Mouse (Mus musculus) liver, embryonic 15.5 days (tissue): Measurements from ENCODE around the gene Aloxe3. TPM values are rescaled to one million over a fixed set of nuclear protein-coding genes. Genes with fewer than 3 reads are reported as not detected.

Experiments used
- ATAC-seq: fragments of 200-750 bp; cut with Nextera tagmentation; 2 replicates; pipeline ENCODE4 v1.8.0; 2017; ENCODE audit warnings: moderate number of reproducible peaks, mild to moderate bottlenecking, moderate library complexity; ENCODE audit not compliant: insufficient read depth
- H3K27ac ChIP-seq: fragments of 300-500 bp; sonication (generic); replicated peaks from 2 replicates; pipeline ENCODE4 v1.5.1; 2015; ENCODE audit warnings: mild to moderate bottlenecking, inconsistent platforms
- H3K27me3 ChIP-seq: fragments of 300-500 bp; sonication (generic); 2 replicates; pipeline ENCODE4 v1.6.1; 2015; ENCODE audit warnings: mild to moderate bottlenecking, inconsistent platforms
- H3K36me3 ChIP-seq: fragments of 300-500 bp; sonication (generic); replicated peaks from 2 replicates; pipeline ENCODE4 v1.6.1; 2015; ENCODE audit warnings: moderate library complexity, mild to moderate bottlenecking, inconsistent platforms
- H3K4me1 ChIP-seq: fragments of 300-500 bp; sonication (generic); replicated peaks from 2 replicates; pipeline ENCODE4 v1.6.1; 2015; ENCODE audit warnings: inconsistent platforms
- H3K4me2 ChIP-seq: fragments of 300-500 bp; sonication (generic); 2 replicates; pipeline ENCODE4 v1.6.1; 2015; ENCODE audit warnings: moderate library complexity, mild to moderate bottlenecking, inconsistent platforms
- H3K4me3 ChIP-seq: fragments of 300-500 bp; sonication (generic); replicated peaks from 2 replicates; pipeline ENCODE4 v1.5.1; 2015; ENCODE audit warnings: mild to moderate bottlenecking, inconsistent platforms
- H3K9ac ChIP-seq: fragments of 300-500 bp; sonication (generic); 2 replicates; pipeline ENCODE4 v1.6.1; 2015; ENCODE audit warnings: moderate library complexity, mild to moderate bottlenecking, inconsistent platforms
- H3K9me3 ChIP-seq: fragments of 300-500 bp; sonication (generic); replicated peaks from 2 replicates; pipeline ENCODE4 v1.6.1; 2016; ENCODE audit warnings: inconsistent platforms
- WGBS: fragments of 180-500 bp; shearing (Covaris S2); methylation state at CpG from one replicate; pipeline ENCODE4 v1.1.7; 2015; ENCODE audit warnings: mixed read lengths; ENCODE audit not compliant: insufficient replicate concordance; 5-methylcytosine and 5-hydroxymethylcytosine counted together
- polyA plus RNA-seq: library from polyadenylated mRNA; unstranded; fragments of >200 nt; fragmentation: Nextera tagmentation; extraction: Ambion mirVana; gene quantifications from 2 replicates; pipeline ENCODE4 v1.2.1, GENCODE M21; 2015

Gene Aloxe3
- 0.13 TPM in 1 of 2 replicates, not detected in the other for polyA plus RNA-seq

DNA sequence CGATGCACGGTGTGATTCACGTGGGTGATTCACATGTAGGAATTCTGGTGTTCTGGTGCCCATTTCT is at the start of gene Aloxe3:
Gene Aloxe3 (plus strand): TSS at position 45 of the 67 bp plus-strand sequence.
- WGBS: 5% methylated on average over 3 of the region's 3 CpGs
- peak within 1 kb of the TSS; percentile 66 for H3K27ac ChIP-seq
- H3K27me3 ChIP-seq: peaks cover 63% of the 10 kb centered on the region

DNA sequence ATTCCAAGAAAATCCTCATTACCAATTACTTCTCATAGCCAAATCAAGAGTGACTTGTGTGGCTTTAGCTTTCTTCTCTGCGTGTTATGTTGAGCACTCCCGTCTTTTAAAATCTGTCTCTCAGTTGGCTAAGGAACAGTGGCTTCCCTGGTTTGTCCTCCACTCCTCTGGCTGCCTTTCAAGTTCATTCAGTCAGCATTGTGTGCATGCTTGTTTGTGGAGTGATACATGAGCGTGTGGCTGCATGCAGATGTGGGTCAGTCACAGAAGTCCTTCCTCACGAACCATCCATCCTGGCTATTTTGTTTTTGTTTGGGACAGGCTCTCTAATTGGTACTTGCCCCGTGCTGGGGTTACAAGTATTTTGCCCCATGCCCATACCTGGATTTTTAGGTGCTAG is 49.1 kb upstream of the Aloxe3 start:
- H3K9me3 ChIP-seq: no peaks in the 10 kb centered on the region
- no peak for ATAC-seq
- H3K4me3 ChIP-seq: no peak overlapping the region
- peaks cover 42% of the 10 kb centered on the region for H3K4me1 ChIP-seq
- WGBS: 68% methylated on average over 5 of the region's 5 CpGs
- H3K27ac ChIP-seq: no peak overlapping the region
- H3K27me3 ChIP-seq: no peaks in the 10 kb centered on the region; the same call in 1 of the 2 replicates
- H3K36me3 ChIP-seq: no peaks in the 10 kb centered on the region
- no peak overlapping the region for H3K4me2 ChIP-seq
- H3K9ac ChIP-seq: no peak overlapping the region

More for the DNA sequence above, at the start of gene Aloxe3:
- peaks cover 53% of the 10 kb centered on the region for H3K4me1 ChIP-seq
- H3K4me2 ChIP-seq: peak within 1 kb of the TSS; percentile 93
- H3K9ac ChIP-seq: peak within 1 kb of the TSS; percentile 53
- H3K9me3 ChIP-seq: no peaks in the 10 kb centered on the region
- H3K36me3 ChIP-seq: no peaks in the 10 kb centered on the region
- no peak for ATAC-seq
- peak within 1 kb of the TSS; percentile 62 for H3K4me3 ChIP-seq

DNA sequence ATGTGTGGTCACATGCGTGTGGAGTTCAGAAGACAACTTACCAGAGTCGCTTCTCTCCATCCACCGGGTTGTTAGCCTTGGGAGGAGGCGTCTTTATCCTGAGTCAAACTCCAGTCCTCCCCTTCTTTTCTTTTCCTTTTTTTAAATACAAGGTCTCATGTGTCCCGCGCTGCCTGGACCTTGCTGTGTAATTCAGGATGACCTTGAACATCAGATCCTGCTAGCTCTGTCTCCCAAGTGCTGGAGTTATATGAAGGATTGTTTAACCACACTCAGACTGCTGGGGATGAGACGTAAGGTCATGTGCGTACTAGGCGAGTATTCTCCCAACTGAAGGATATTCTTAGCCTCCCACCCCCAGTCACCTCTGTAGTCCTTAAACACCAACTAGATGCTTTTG is 48.4 kb upstream of the Aloxe3 start:
- no peak overlapping the region for H3K27ac ChIP-seq
- H3K4me1 ChIP-seq: peaks cover 35% of the 10 kb centered on the region
- H3K36me3 ChIP-seq: no peaks in the 10 kb centered on the region
- H3K9ac ChIP-seq: no peak overlapping the region; the same call in 1 of the 2 replicates
- no peaks in the 10 kb centered on the region for H3K9me3 ChIP-seq
- ATAC-seq: no peak
- H3K4me3 ChIP-seq: no peak overlapping the region
- H3K27me3 ChIP-seq: no peaks in the 10 kb centered on the region; the same call in 1 of the 2 replicates
- 74% methylated on average over 9 of the region's 9 CpGs for WGBS
- H3K4me2 ChIP-seq: no peak overlapping the region

DNA sequence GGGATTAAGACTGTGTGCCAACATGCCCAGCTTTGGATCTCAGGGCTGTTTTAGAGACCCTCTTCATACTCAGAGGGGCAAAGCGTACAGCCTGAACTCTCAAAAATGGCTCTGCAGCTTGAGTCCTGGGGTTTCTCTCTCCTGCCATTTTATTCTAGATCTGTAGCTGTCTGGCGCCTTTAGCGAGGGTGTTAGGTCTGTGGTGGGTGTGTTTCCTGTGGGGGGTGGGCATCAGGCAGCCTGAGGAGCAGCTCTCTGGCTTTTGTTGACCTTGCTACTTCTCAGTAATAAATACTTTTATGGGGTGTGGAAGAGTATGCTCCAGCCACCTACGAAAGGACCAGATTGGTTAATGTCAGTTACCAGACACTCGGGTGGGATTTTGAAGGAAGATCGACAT is 47.7 kb upstream of the Aloxe3 start:
- H3K4me2 ChIP-seq: no peak overlapping the region
- no peak for ATAC-seq
- no peaks in the 10 kb centered on the region for H3K36me3 ChIP-seq
- peaks cover 29% of the 10 kb centered on the region for H3K4me1 ChIP-seq
- no peak overlapping the region for H3K4me3 ChIP-seq
- H3K9me3 ChIP-seq: no peaks in the 10 kb centered on the region
- H3K27me3 ChIP-seq: peaks cover 6% of the 10 kb centered on the region; the same call in 1 of the 2 replicates
- H3K27ac ChIP-seq: no peak overlapping the region
- 70% methylated on average over 6 of the region's 6 CpGs for WGBS
- H3K9ac ChIP-seq: no peak overlapping the region

DNA sequence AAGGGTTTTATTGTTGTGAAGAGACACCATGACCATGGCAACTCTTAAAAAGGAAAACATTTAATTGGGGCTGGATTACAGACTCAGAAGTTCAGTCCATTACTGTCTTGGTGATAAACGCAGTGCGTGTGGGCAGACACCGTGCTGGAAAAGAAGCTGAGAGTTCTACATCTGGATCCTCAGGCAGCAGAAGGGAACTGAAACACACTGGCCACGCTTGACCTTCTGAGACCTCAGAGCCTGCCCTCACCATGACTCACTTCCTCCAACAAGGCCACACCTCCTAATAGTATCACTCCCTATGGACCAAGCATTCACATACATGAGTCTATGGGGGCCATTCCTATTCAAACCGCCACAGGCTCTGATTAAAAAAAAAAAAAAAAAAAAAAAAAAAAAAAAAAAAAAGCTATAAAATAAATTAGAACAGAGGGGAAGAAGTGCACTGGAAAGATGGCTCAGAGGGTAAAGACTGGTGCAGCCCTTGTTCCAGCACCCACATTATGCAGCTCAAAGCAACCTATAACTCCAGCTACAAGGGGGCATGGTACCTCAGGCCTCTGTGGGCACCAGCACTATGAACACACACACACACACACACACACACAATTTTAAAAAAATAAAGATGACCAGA is 46.8 kb upstream of the Aloxe3 start:
- no peak overlapping the region for H3K4me3 ChIP-seq
- no peak overlapping the region for H3K27ac ChIP-seq
- H3K4me2 ChIP-seq: no peak overlapping the region
- H3K9me3 ChIP-seq: no peaks in the 10 kb centered on the region
- 45% methylated on average over 5 of the region's 5 CpGs for WGBS
- no peaks in the 10 kb centered on the region for H3K36me3 ChIP-seq
- H3K4me1 ChIP-seq: peaks cover 20% of the 10 kb centered on the region
- 0 out of 2 replicates have a peak, but pooled peaks have one; percentile 36 for ATAC-seq
- H3K27me3 ChIP-seq: peaks cover 6% of the 10 kb centered on the region; the same call in 1 of the 2 replicates
- no peak overlapping the region for H3K9ac ChIP-seq

DNA sequence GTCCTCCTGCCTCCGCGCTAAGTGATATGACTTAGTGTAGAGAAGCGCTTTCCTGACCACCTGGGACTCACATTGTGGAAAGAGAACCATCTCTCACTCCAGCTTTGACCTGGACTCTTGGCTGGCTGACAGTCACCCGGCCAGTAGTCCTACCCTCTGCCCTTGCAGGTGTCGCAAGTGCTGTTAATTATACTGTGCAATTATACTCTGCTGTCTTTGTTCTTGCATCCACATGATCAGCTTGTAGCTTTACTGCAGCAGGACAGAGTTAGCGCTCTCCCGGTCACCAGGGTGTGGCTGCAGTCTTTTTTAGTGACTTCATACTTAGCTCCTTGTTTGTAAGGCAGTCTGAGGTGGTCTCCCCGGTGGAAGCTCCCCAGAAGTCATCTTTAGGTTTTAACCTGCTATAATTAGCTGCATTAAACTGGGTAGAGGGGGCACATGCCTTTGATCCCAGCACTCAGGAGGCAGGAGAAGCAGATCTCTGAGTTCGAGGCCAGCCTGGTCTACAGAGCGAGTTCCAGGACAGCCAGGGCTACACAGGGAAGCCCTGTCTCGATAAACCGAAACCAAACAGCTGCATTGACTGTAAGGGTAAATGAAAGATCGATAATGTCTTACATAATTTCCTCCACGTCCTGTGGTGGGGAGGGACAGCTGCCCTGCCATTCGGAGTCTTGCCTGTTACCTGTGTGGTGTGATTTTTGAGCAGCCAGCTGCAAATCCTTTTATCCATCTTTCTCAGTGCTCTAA is 45.4 kb upstream of the Aloxe3 start:
- ATAC-seq: no peak
- WGBS: 68% methylated on average over 15 of the region's 15 CpGs
- H3K27ac ChIP-seq: no peak overlapping the region
- no peaks in the 10 kb centered on the region for H3K9me3 ChIP-seq
- H3K4me3 ChIP-seq: no peak overlapping the region
- peaks cover 6% of the 10 kb centered on the region; the same call in 1 of the 2 replicates for H3K27me3 ChIP-seq
- no peak overlapping the region for H3K4me2 ChIP-seq
- H3K9ac ChIP-seq: no peak overlapping the region
- H3K4me1 ChIP-seq: peaks cover 8% of the 10 kb centered on the region; the same call in 1 of the 2 replicates
- no peaks in the 10 kb centered on the region for H3K36me3 ChIP-seq

DNA sequence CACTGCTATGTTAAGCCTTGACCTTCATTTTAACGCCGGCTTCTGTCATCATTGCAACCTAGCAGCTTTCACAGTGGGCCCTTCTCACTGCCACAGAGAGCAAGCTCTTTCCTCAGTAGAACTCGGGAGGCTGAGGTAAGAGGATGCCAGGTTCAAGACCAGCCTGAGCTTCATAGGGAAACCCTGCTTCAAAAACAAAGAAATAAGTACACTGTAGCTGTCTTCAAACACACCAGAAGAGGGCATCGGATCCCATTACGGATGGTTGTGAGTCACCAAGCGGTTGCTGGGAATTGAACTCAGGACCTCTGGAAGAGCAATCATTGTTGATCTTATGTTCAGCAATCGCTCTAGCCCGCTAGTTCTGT is 44.9 kb upstream of the Aloxe3 start:
- ATAC-seq: no peak
- Histone ChIP-seq H3K4me1 (peaks cover 7% of the 10 kb centered on the region; the same call in 1 of the 2 replicates), H3K4me3 (no peak overlapping the region), H3K36me3 (no peaks in the 10 kb centered on the region), H3K4me2 (no peak overlapping the region), H3K27ac (no peak overlapping the region), H3K9me3 (no peaks in the 10 kb centered on the region), H3K27me3 (peaks cover 6% of the 10 kb centered on the region; the same call in 1 of the 2 replicates), H3K9ac (no peak overlapping the region)
- WGBS: 71% methylated on average over 8 of the region's 8 CpGs

DNA sequence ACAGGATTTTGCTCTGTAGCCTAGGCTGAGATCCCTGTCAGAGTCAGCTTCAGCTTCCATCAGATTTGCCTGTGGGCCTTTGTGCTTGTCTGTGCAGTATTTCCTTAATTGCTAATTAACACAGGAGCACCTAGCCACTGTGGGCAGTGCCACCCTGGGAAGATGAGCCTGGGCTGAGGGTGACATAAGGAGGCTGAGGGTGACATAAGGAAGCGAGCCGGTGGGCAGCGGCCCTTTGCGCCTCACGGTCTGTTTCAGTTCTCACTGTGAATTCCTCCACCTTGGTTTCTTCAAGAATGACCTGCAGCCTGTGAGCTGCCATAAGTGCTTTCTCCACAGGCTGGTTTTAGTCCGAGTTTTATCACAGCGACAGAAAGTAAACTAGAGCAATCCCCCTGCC is 44.1 kb upstream of the Aloxe3 start:
- Histone ChIP-seq H3K4me3 (no peak overlapping the region), H3K27ac (no peak overlapping the region), H3K9ac (no peak overlapping the region), H3K4me2 (no peak overlapping the region), H3K4me1 (peaks cover 6% of the 10 kb centered on the region; the same call in 1 of the 2 replicates), H3K36me3 (no peaks in the 10 kb centered on the region), H3K27me3 (peaks cover 6% of the 10 kb centered on the region; the same call in 1 of the 2 replicates), H3K9me3 (no peaks in the 10 kb centered on the region)
- 82% methylated on average over 7 of the region's 7 CpGs for WGBS
- ATAC-seq: no peak

DNA sequence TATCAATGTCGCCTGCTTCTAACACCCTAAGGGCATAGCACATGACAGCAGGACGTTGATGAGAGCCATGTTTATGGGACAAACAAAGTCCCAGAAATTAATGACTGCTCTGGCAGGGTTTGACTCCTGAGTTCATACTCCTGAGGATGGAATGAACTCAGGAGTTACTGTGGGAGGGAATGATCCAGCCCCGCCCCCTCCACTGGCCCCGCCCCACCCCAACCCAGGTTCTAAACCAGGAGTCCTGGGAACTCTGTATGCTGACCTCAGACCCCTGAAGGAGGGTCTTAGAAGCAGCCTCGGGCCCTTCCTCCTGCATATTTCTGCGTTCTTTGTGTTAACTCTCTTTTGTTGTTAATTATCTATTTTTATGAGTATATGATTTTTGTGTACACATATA is 40.1 kb upstream of the Aloxe3 start:
- no peak overlapping the region for H3K4me2 ChIP-seq
- peaks cover 6% of the 10 kb centered on the region; the same call in 1 of the 2 replicates for H3K27me3 ChIP-seq
- 71% methylated on average over 6 of the region's 6 CpGs for WGBS
- no peak overlapping the region for H3K27ac ChIP-seq
- no peak overlapping the region for H3K9ac ChIP-seq
- ATAC-seq: no peak
- H3K9me3 ChIP-seq: no peaks in the 10 kb centered on the region
- H3K4me1 ChIP-seq: peaks cover 25% of the 10 kb centered on the region
- no peak overlapping the region for H3K4me3 ChIP-seq
- peaks cover 12% of the 10 kb centered on the region for H3K36me3 ChIP-seq

DNA sequence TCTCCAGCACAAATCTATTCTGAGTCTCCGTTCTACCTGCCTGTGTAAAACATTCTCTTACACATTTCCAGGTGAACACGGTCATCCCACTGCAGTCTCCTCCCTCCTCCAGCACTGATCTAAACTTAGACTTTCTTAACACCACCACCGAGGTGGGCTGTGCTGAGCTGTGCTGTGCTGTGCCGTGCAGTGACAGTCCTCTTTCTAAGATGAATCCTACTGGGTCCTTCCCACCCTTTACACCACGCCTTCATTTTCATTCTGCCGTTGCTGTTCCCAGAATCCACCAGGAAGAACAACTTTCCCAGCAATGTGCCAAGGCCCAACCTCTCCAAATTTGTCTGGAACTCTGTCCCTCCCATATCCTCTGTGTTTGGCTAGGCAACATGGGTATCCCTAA is 39.3 kb upstream of the Aloxe3 start:
- no peak overlapping the region for H3K4me2 ChIP-seq
- no peak for ATAC-seq

DNA sequence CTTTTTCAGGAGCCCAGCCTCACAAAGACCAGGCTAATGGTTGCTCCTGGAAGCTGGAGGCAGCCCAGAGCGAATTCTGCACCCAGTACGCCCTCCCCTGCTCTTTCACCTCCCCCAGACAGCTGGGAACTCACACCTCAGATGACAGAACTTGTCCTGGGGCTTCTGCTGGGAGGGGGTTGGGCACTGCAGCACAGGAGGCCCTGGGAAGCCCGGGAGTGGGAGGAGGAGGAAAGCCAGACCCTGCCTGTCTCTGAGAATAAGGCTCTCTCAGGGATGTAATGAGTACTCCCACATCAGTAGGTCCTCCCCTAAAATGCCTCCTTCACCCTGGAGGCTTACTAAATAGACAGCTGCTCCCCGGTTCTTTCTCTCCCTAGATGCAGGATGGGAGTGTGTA is 38.6 kb upstream of the Aloxe3 start:
- Histone ChIP-seq H3K4me1 (peaks cover 38% of the 10 kb centered on the region), H3K27me3 (peaks cover 6% of the 10 kb centered on the region; the same call in 1 of the 2 replicates), H3K36me3 (peaks cover 27% of the 10 kb centered on the region), H3K9ac (no peak overlapping the region), H3K9me3 (no peaks in the 10 kb centered on the region), H3K27ac (no peak overlapping the region; the same call in 1 of the 2 replicates), H3K4me2 (no peak overlapping the region), H3K4me3 (no peak overlapping the region)
- ATAC-seq: no peak
- 47% methylated on average over 4 of the region's 4 CpGs for WGBS

More for the DNA sequence above, 39.3 kb upstream of the Aloxe3 start:
- peaks cover 6% of the 10 kb centered on the region; the same call in 1 of the 2 replicates for H3K27me3 ChIP-seq
- H3K36me3 ChIP-seq: peaks cover 20% of the 10 kb centered on the region
- no peak overlapping the region for H3K27ac ChIP-seq
- H3K9ac ChIP-seq: no peak overlapping the region
- peaks cover 32% of the 10 kb centered on the region for H3K4me1 ChIP-seq
- H3K9me3 ChIP-seq: no peaks in the 10 kb centered on the region
- 65% methylated on average over 6 of the region's 6 CpGs for WGBS
- no peak overlapping the region for H3K4me3 ChIP-seq
